Mouse (Mus musculus) heart, embryonic 15.5 days (tissue): ENCODE data around the gene Cd164. TPM values are rescaled to one million over a fixed set of nuclear protein-coding genes. Genes with fewer than 3 reads are reported as not detected.
A peak's percentile ranks its signal among the peaks of the same experiment; 100 is the strongest.
"Not testable (repeated sequence)": the region's sequence is repeated elsewhere in the genome, so short reads cannot be mapped to it uniquely, and the experiment has no call there.

Experiments
- ATAC-seq: fragments of 200-750 bp; cut with Nextera tagmentation; replicated peaks from 2 replicates; pipeline ENCODE4 v1.8.0; 2017; ENCODE audit warnings: low read depth, moderate TSS enrichment; ENCODE audit not compliant: insufficient number of reproducible peaks, insufficient read depth, low FRiP score
- H3K27ac ChIP-seq: fragments of 300-500 bp; sonication (generic); 2 replicates; pipeline ENCODE4 v1.5.1; 2015; ENCODE audit warnings: mild to moderate bottlenecking, inconsistent platforms
- H3K27me3 ChIP-seq: fragments of 300-500 bp; sonication (generic); 2 replicates; pipeline ENCODE4 v1.6.1; 2015; ENCODE audit warnings: inconsistent platforms
- H3K36me3 ChIP-seq: fragments of 300-500 bp; sonication (generic); 2 replicates; pipeline ENCODE4 v1.6.1; 2015; ENCODE audit warnings: mild to moderate bottlenecking, inconsistent platforms
- H3K4me1 ChIP-seq: fragments of 300-500 bp; sonication (generic); replicated peaks from 2 replicates; pipeline ENCODE4 v1.6.1; 2015; ENCODE audit warnings: inconsistent platforms
- H3K4me2 ChIP-seq: fragments of 300-500 bp; sonication (generic); 2 replicates; pipeline ENCODE4 v1.6.1; 2015; ENCODE audit warnings: inconsistent platforms, mild to moderate bottlenecking, moderate library complexity
- H3K4me3 ChIP-seq: fragments of 300-500 bp; sonication (generic); 2 replicates; pipeline ENCODE4 v1.5.1; 2015; ENCODE audit warnings: mild to moderate bottlenecking, inconsistent platforms
- H3K9ac ChIP-seq: fragments of 300-500 bp; sonication (generic); 2 replicates; pipeline ENCODE4 v1.6.1; 2015; ENCODE audit warnings: mild to moderate bottlenecking, inconsistent platforms
- H3K9me3 ChIP-seq: fragments of 300-500 bp; sonication (generic); replicated peaks from 2 replicates; pipeline ENCODE4 v1.6.1; 2016; ENCODE audit warnings: inconsistent platforms
- WGBS: fragments of 180-500 bp; shearing (Covaris S2); methylation state at CpG from one replicate; pipeline ENCODE4 v1.1.7; 2015; ENCODE audit warnings: mixed read lengths; 5-methylcytosine and 5-hydroxymethylcytosine counted together
- polyA plus RNA-seq: library from polyadenylated mRNA; unstranded; fragments of >200 nt; fragmentation: Nextera tagmentation; extraction: Ambion mirVana; gene quantifications from 2 replicates; pipeline ENCODE4 v1.2.1, GENCODE M21; 2015

Gene Cd164
- polyA plus RNA-seq, 1 experiment from 2014 or later: 174 TPM

- WGBS: 100% methylated on average over 1 of the region's 1 CpGs
- Histone ChIP-seq H3K4me3 (no peak overlapping the region), H3K36me3 (no peaks in the 10 kb centered on the region), H3K9ac (no peak overlapping the region), H3K27ac (no peak overlapping the region), H3K27me3 (no peaks in the 10 kb centered on the region), H3K9me3 (no peaks in the 10 kb centered on the region), H3K4me1 (peaks cover 9% of the 10 kb centered on the region), H3K4me2 (no peak overlapping the region)
- no peak for ATAC-seq
Measured at GRCm38 (mm10) chr10:41504996-41505395, 14.2 kb upstream of the Cd164 start.

- not testable (repeated sequence) for H3K27me3 ChIP-seq, H3K4me3 ChIP-seq, ATAC-seq, H3K9ac ChIP-seq, H3K4me1 ChIP-seq, H3K4me2 ChIP-seq, H3K9me3 ChIP-seq, H3K36me3 ChIP-seq, H3K27ac ChIP-seq
- 6% methylated on average over 3 of the region's 3 CpGs for whole genome bisulfite sequencing
Measured at GRCm38 (mm10) chr10:41505446-41505845, 13.8 kb upstream of the Cd164 start.

DNA sequence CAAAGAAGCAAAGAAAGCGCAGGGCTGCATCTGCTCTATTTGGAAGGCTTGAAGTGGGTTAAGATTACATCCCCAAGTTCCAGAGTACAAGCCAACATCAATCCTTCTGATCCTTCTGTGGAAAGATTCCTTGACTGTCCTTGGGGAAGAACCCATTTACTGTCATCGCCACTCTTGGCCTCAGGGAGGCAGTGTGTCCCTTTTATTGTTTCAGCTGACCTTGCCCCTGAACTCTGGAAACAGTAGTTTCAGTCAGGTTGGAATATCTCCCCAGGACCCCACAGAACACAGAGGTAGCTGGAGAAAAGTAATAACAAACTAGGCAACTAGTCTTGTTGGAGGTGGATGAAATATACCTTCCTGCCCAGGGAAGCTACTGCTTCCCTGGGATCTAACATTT is 10.1 kb upstream of the Cd164 start:
- Histone ChIP-seq H3K36me3 (no peaks in the 10 kb centered on the region), H3K4me2 (no peak overlapping the region), H3K4me3 (no peak overlapping the region), H3K4me1 (peaks cover 5% of the 10 kb centered on the region), H3K27ac (no peak overlapping the region), H3K9ac (no peak overlapping the region), H3K9me3 (no peaks in the 10 kb centered on the region), H3K27me3 (no peaks in the 10 kb centered on the region)
- no peak for ATAC-seq
- WGBS: 43% methylated on average over 2 of the region's 2 CpGs

DNA sequence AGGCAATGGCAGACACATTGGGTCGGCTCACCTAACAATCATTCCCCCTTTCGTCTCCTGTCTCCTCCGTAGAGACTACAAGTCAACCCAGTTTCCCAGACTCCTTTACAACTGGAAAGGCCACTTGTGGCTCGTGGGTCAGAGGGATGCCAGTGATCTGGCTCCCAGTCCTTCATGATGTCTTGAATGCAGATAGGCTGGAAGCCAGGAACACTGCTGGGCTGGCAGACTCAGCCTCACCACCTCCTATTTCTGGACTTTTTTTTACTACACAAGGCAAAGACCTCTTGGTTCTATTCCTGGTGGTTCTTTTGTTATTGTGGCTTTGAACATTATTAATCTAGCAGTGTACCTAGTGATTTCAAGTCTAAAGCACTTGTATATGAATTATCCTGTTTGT is 4.9 kb upstream of the Cd164 start:
- H3K4me2 ChIP-seq: no peak overlapping the region
- H3K36me3 ChIP-seq: no peaks in the 10 kb centered on the region
- no peak for ATAC-seq
- H3K4me3 ChIP-seq: no peak overlapping the region
- no peak overlapping the region for H3K9ac ChIP-seq
- no peak overlapping the region for H3K27ac ChIP-seq
- peaks cover 5% of the 10 kb centered on the region; the same call in 1 of the 2 replicates for H3K4me1 ChIP-seq
- H3K9me3 ChIP-seq: no peaks in the 10 kb centered on the region
- WGBS: 48% methylated on average over 4 of the region's 4 CpGs
- H3K27me3 ChIP-seq: no peaks in the 10 kb centered on the region

DNA sequence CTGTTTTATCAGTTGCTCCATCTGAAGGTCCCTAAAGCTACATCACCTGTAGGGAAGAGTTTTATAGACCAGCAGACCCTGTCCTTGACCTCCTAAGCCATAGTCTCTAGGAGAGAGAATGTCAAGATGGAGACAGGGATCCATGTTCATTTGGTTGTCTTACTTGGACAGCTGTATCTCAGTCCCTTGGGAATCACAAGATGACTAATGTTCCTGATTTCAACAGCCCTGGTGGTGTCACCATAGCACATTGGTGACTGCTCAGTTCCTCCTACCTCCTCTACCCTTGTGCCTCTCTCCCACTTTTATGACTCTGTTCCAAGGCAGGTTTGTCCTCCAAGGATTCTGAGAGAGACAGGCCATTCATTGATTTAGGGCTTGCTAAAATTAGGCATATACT is 4.3 kb upstream of the Cd164 start:
- H3K4me2 ChIP-seq: no peak overlapping the region
- H3K9me3 ChIP-seq: no peaks in the 10 kb centered on the region
- H3K4me1 ChIP-seq: peaks cover 5% of the 10 kb centered on the region; the same call in 1 of the 2 replicates
- H3K36me3 ChIP-seq: no peaks in the 10 kb centered on the region
- no peak overlapping the region for H3K9ac ChIP-seq
- H3K27ac ChIP-seq: no peak overlapping the region
- no peaks in the 10 kb centered on the region for H3K27me3 ChIP-seq
- no peak overlapping the region for H3K4me3 ChIP-seq
- ATAC-seq: no peak

DNA sequence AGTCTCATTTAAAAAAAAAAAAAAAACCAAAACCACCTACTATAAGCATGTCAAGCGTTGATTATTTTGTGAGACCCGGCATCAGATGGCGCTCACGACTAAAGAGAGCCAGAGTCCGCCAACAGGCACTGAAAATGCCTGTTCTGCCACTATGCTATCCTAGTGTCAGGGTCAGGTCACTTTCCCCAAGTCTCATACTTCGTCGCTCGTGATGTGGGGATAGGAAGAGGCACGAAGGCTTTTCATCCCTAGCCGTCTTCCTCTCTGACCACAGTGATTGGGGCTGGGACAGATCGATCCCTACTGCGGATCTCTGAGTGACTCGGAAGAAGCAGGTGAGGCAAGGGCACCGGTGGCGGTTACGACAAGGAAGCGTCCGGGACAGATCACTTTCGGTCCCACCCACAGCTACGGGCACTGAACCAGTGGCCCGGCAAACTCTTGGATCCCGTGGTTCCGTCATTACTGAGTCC is 670 bp upstream of the Cd164 start:
- under 1% methylated on average over 23 of the region's 23 CpGs for WGBS

GRCm38 (mm10) chr10:41519640-41520409 is 611 bp downstream of the Cd164 start:
- Histone ChIP-seq H3K9me3 (no peaks in the 10 kb centered on the region), H3K9ac (peak overlapping the region; percentile 96), H3K4me1 (peaks cover 19% of the 10 kb centered on the region), H3K36me3 (no peaks in the 10 kb centered on the region; the same call in 1 of the 2 replicates), H3K27ac (peak overlapping the region; percentile 96), H3K4me3 (peak overlapping the region; percentile 92), H3K4me2 (peak overlapping the region; percentile 88), H3K27me3 (no peaks in the 10 kb centered on the region)
- under 1% methylated on average over 65 of the region's 65 CpGs for WGBS
- peak; percentile 45; the same call in 1 of the 2 replicates for ATAC-seq

More for the DNA sequence above, 670 bp upstream of the Cd164 start:
- H3K9me3 ChIP-seq: no peaks in the 10 kb centered on the region
- peak overlapping the region; percentile 88 for H3K4me2 ChIP-seq
- ATAC-seq: peak; percentile 50
- peak overlapping the region; percentile 96 for H3K27ac ChIP-seq
- H3K4me3 ChIP-seq: peak overlapping the region; percentile 92
- H3K9ac ChIP-seq: peak overlapping the region; percentile 96
- peaks cover 24% of the 10 kb centered on the region for H3K4me1 ChIP-seq
- H3K36me3 ChIP-seq: no peaks in the 10 kb centered on the region; the same call in 1 of the 2 replicates
- H3K27me3 ChIP-seq: no peaks in the 10 kb centered on the region

DNA sequence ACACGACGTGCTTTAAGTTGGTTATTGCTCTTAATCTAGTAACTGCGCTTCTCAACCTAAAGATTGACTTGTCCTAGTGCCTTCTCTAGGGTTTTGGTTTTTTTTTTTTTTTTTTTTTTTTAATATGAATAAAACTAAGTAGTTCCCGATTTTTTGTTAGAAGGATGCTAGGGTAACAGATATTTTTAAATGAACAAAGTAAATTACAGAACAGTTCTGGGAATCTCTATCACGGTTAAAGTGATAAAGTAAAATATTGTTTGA is 1.1 kb downstream of the Cd164 start:
- H3K4me3 ChIP-seq: peak overlapping the region; percentile 92
- no peak for ATAC-seq
- peak overlapping the region; percentile 96; the same call in 1 of the 2 replicates for H3K27ac ChIP-seq
- peak overlapping the region; percentile 88 for H3K4me2 ChIP-seq
- H3K27me3 ChIP-seq: no peaks in the 10 kb centered on the region
- 2% methylated on average over 5 of the region's 5 CpGs for WGBS
- no peaks in the 10 kb centered on the region for H3K9me3 ChIP-seq
- H3K4me1 ChIP-seq: peaks cover 19% of the 10 kb centered on the region
- peak overlapping the region; percentile 96 for H3K9ac ChIP-seq
- H3K36me3 ChIP-seq: peaks cover 2% of the 10 kb centered on the region; the same call in 1 of the 2 replicates

DNA sequence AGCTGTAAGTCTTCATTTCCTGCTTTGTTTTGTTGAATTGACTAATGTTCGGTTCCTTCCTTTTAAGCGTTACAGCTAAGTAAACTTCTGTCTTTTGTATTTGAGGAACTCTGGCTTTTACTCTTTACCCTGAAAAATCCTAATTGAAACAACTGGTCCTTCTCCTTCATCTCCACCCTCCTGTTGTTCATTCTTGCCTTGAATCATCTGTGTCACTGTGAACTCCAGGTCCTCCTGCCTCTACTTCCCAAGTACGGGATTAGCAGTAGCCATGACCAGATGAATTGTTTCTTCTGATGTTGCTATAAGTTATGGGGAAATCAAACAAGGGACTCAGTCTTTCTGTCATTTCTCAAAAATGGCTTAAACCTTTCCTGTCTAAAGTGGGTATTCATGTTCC is 4.2 kb downstream of the Cd164 start:
- H3K4me1 ChIP-seq: peaks cover 19% of the 10 kb centered on the region
- H3K36me3 ChIP-seq: peaks cover 22% of the 10 kb centered on the region
- no peak for ATAC-seq
- H3K4me3 ChIP-seq: no peak overlapping the region
- no peaks in the 10 kb centered on the region for H3K9me3 ChIP-seq
- no peak overlapping the region for H3K9ac ChIP-seq
- 78% methylated on average over 3 of the region's 3 CpGs for WGBS
- no peak overlapping the region for H3K4me2 ChIP-seq
- H3K27me3 ChIP-seq: no peaks in the 10 kb centered on the region
- no peak overlapping the region for H3K27ac ChIP-seq

DNA sequence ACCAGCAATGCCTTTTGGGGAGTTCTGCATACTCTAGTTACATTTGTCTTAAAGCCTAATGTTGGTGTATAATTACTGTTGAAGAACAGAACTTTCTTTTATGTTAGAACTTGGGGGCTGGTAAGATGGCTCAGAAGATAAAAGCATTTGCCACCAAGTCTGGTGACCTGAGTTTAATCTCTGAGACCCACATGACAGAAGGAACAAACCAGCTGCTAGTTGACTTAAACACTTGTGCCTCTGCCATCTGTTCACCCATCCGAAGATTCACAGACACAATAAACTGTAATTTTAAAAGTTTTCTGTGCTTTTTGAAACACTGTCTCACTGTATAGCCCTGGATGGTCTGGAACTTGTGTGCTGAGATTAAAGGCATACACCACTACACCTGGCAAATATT is 6.5 kb downstream of the Cd164 start:
- Histone ChIP-seq H3K27ac (no peak overlapping the region), H3K36me3 (peaks cover 40% of the 10 kb centered on the region), H3K27me3 (no peaks in the 10 kb centered on the region), H3K4me1 (peaks cover 19% of the 10 kb centered on the region), H3K9ac (no peak overlapping the region), H3K9me3 (no peaks in the 10 kb centered on the region), H3K4me2 (no peak overlapping the region), H3K4me3 (no peak overlapping the region)
- ATAC-seq: no peak
- 83% methylated on average over 1 of the region's 1 CpGs for WGBS

- Histone ChIP-seq H3K9ac (no peak overlapping the region), H3K36me3 (peaks cover 74% of the 10 kb centered on the region), H3K4me2 (no peak overlapping the region), H3K27ac (no peak overlapping the region), H3K4me3 (no peak overlapping the region), H3K4me1 (no peaks in the 10 kb centered on the region), H3K27me3 (no peaks in the 10 kb centered on the region), H3K9me3 (no peaks in the 10 kb centered on the region)
- no peak for ATAC-seq
- 88% methylated on average over 5 of the region's 5 CpGs for WGBS
Measured at GRCm38 (mm10) chr10:41529972-41530371, 10.8 kb downstream of the Cd164 start.

GRCm38 (mm10) chr10:41535991-41536390 is 16.8 kb downstream of the Cd164 start:
- Histone ChIP-seq H3K9me3 (no peaks in the 10 kb centered on the region), H3K27ac (no peak overlapping the region), H3K36me3 (peaks cover 49% of the 10 kb centered on the region)

More at GRCm38 (mm10) chr10:41535991-41536390, 16.8 kb downstream of the Cd164 start:
- no peak for ATAC-seq
- WGBS: 96% methylated on average over 2 of the region's 2 CpGs
- Histone ChIP-seq H3K4me3 (no peak overlapping the region), H3K9ac (no peak overlapping the region), H3K4me2 (no peak overlapping the region), H3K27me3 (no peaks in the 10 kb centered on the region), H3K4me1 (no peaks in the 10 kb centered on the region)
